Mouse (Mus musculus) bone marrow macrophage, adult 2 months (primary cell): ENCODE results near the gene Slc51b.

Experiments used
- CTCF ChIP-seq: IDR thresholded peaks from 2 replicates; pipeline ENCODE4 v1.5.1; 2012; ENCODE audit warnings: low read depth, mild to moderate bottlenecking, low read length, moderate library complexity
- POLR2A ChIP-seq: IDR thresholded peaks from 2 replicates; pipeline ENCODE4 v1.6.1; 2012; ENCODE audit warnings: mild to moderate bottlenecking, low read depth, low read length, borderline replicate concordance

DNA sequence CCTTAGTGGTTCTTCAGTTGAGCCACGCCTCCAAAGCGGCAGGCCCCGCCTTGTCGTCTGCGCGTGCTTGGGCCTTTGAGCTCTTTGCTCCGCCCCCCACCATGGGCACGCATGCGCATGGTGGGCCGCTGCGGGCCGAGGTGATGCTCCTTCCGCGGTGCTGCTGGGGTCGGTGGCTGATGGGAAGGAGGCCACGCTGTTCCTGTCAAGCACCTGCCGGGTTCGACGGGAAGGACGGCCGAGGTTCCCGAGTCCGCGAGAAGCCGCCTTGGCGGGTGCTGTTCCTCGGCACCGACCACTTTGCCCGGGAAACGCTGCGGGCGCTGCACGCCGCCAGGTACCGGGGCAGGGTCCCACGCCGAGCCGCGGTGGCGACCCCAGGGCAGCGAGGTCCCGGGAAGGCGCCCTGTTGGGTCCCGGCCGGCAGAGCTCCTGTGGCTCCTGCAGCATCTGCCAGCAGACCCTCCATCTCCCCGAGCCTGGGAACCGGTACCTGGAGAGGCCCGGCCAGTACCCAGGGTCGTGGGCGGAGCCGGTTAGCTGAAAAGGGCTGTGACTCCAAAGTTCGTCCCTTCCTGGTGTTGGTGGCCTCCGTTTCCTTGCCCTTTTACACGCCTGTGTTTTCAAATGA, 13.0 kb upstream of the Slc51b start, which contains the start of gene Mtfmt:
- no peak for TF ChIP-seq CTCF
- TF ChIP-seq POLR2A, result no peak
